Mouse (Mus musculus) brown adipose tissue, adult 24 weeks (tissue): ENCODE data around the gene Efhb. TPM values are rescaled to one million over a fixed set of nuclear protein-coding genes. Genes with fewer than 3 reads are reported as not detected.

Experiments used
- H3K27ac ChIP-seq: fragments of 200-500 bp; replicated peaks from 2 replicates; pipeline ENCODE4 v1.5.1; 2012; ENCODE audit warnings: low read depth, mild to moderate bottlenecking, low read length
- H3K4me1 ChIP-seq: fragments of 200-500 bp; 2 replicates; pipeline ENCODE4 v1.6.1; 2012; ENCODE audit warnings: low read length, mixed read lengths; ENCODE audit not compliant: control insufficient read depth, insufficient read depth, insufficient read length
- H3K4me3 ChIP-seq: fragments of 200-500 bp; 2 replicates; pipeline ENCODE4 v1.5.1; 2012; ENCODE audit warnings: low read depth, mild to moderate bottlenecking, low read length, moderate library complexity; ENCODE audit not compliant: insufficient read depth
- polyA plus RNA-seq: library from polyadenylated mRNA; stranded (reverse); fragments of >200 nt; gene quantifications from 2 replicates; pipeline ENCODE4 v1.2.4, GENCODE M21; 2012; ENCODE audit not compliant: missing spikeins, insufficient read depth, insufficient read length

Gene Efhb
- polyA plus RNA-seq, result not detected in 2 replicates

DNA sequence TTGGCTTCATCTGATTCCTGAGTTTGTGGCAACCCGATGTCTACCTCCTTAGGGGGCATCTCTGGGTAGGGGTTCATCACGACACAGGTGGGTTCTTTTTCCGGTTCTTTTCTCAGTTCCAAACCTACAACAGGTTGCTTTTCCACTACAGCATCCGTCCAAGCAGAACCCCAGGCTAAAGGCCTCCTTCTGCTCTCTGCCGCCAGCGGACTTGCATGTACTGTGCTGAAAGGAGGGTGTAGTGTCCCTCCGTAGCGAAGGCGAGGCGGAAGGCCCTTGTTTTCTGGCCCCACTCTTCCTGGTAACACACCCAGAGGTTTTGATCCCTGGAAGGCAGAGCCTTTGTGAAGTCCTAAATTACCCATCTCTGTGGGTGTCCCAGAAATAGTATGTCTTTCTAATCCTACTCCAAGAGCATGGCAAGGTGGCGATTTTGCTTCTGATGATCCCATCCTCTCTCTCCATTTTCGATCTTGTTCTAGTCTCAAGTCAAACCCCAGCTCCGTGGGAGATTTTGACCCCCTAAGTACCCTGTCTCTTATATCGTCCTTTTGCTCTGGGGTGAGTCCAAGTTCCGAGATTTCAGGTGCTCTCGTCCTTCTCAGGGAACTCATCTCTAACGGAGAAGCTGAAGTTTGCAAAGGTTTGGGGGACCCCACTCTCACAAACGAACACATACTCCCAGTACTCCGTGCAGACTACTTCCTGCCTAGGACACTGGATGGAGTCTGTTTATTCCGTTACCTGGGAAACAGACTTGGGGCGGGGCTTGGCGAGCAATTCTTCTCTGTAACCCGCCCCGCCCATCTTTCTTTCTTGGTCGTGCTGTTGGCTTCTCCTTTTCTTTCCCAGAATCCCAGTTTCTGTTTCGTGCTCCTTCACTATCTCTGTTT lies at the start of gene Efhb:
Gene Efhb (minus strand): TSS at position 719 of the 893 bp plus-strand sequence.
- no peak within 1 kb of the TSS for H3K27ac ChIP-seq
- H3K4me1 ChIP-seq, result no peaks in the 10 kb centered on the region
- peak within 1 kb of the TSS; percentile 59 for H3K4me3 ChIP-seq

DNA sequence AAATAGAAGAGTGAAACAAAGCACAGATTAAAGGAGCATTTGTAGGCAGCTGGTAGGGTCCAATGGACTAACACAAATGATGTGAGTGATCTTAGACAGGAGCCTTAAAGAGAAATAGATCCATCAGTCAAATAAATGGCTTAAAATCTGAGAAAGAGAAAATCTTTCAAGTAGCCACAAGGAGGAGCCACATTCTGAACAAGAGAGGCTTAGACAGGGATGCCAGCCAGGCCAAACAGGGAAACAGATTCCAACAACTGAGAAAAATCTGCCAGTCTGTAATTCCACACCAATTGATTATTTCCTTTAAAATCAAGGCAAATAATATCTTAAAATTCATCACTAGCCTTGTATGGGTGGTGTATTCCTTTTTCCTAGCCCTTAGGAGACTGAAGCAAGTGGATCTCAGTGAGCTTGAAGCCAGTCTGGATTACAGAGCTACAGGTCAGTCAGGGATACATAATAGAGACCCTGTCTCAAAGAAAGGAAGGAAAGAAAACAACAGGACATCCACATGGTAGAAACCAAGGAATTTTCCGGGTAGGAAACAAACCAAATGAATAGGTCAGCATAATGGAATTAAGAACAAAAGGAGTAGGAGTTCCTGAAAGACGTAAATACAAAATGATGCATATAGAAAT lies 49.3 kb upstream of the Efhb start:
- no peak overlapping the region for H3K27ac ChIP-seq
- H3K4me3 ChIP-seq, result no peak overlapping the region

DNA sequence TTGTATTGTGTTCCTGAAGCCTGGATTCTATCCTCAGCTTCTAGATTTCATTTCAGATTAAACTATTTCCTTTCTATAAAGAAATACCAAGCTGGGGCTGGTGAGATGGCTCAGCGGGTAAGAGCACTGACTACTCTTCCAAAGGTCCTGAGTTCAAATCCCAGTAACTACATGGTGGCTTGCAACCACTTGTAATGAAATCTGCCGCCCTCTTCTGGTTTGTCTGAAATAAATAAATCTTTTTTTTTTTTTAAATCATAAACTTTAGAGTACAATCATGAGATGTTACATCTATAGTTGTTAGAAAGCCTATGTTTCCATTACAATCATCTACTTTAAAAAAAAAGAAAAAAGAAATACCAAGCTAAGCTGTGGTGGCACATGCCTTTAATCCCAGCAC lies 39.8 kb upstream of the Efhb start:
- H3K27ac ChIP-seq, result no peak overlapping the region
- H3K4me1 ChIP-seq, result no peaks in the 10 kb centered on the region
- no peak overlapping the region for H3K4me3 ChIP-seq

More for the DNA sequence above, 49.3 kb upstream of the Efhb start:
- no peaks in the 10 kb centered on the region for H3K4me1 ChIP-seq

DNA sequence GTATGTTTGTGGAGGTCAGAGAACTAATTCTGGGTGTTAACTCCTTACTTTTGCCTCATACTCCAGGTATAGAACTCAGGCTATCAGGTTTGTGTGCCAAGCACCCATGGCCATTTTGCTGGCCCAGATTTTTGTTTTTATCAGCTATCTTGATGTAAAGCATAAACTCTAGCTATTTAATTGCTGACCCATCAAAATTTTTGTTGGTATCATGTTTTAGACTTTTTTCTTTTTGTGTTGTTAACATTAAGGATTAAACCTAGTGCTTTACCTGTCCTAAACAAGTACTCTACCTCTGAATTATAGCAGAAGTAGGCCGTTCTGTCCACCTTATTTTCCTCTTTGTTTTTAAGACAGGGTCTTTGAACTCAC lies 25.9 kb upstream of the Efhb start:
- H3K4me3 ChIP-seq, result no peak overlapping the region
- no peak overlapping the region for H3K27ac ChIP-seq
- no peaks in the 10 kb centered on the region; the same call in 1 of the 2 replicates for H3K4me1 ChIP-seq

DNA sequence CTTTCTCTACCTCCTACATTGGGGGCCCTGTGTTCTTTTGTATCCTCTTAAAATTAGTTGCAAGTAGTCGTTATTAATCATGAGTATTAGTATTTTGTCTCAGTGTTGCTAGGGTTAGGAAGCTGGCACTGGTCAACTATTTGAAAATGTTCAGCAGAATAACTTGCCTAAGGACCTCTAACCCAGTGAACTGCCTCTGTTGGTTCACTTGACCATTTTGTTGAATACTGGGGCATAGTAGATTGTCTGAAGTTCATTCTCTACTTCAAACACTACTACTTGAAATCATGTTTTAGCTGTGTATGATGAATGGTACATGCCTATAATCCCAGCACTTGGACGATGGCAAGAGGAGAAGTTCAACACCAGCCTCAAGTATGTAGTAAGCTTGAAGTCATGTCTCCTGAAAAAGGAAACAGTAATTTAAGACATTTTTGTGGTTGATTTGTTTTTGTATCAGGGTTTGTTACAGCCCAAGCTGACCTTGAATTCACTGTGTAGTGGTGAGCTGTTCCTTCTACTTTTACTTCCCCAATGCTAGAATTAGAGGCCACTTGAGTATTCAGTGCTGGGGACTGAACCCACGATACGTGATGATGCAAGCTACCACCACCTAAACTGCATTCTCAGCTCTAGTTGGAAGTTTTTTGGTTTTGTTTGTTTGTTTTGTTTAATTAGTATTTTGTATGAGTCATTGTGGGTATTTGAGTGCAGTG lies 25.3 kb upstream of the Efhb start:
- no peaks in the 10 kb centered on the region; the same call in 1 of the 2 replicates for H3K4me1 ChIP-seq

DNA sequence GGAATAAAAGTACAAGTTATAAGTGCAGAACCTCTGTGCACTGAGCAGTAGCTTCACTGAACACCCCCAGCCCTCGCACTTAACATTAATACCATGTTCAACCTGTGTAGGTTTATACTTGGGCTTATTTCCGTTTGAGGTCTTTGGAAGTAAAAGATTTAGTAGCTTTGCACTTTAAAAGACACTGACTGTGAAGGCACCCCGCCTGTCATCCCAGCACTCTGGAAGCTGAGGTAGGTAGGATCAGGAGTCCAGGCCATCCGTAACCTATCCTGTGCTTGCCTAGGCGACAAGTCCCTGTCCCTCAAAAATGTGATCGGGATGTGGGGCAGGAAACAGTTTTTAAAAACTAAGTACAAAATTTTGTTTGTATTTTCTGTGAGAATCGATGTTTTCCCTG lies 17.3 kb upstream of the Efhb start:
- peaks cover 8% of the 10 kb centered on the region for H3K4me1 ChIP-seq
- no peak overlapping the region for H3K27ac ChIP-seq
- H3K4me3 ChIP-seq, result peak overlapping the region; percentile 80

More for the DNA sequence above, 25.3 kb upstream of the Efhb start:
- Histone ChIP-seq H3K27ac (0 out of 2 replicates have a peak overlapping the region, but pooled peaks have one; percentile 5), H3K4me3 (no peak overlapping the region)

DNA sequence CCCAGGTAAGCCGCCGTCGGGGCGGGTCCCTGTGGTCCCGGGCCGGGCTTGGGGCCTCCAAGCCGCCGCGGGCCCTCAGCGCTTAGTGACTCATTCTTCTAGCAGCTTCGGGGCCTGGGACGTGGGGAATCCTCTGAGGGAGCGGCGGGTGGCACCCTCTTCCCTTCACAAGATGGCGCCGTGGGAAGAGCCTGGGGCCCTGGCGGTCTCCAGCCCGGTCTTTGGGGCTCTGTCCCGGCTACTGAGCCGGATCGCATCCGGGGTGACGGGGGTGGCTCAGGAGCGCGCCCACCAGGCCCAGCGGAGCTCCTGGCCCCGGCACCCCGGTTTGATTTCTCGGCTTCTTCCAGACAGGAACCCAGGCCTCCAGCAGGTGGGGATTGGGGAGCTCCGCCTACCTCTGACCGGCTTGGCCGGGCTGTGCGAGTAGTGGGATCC lies 16.5 kb upstream of the Efhb start:
- Histone ChIP-seq H3K27ac (peak overlapping the region; percentile 67), H3K4me1 (peaks cover 8% of the 10 kb centered on the region), H3K4me3 (peak overlapping the region; percentile 80)

DNA sequence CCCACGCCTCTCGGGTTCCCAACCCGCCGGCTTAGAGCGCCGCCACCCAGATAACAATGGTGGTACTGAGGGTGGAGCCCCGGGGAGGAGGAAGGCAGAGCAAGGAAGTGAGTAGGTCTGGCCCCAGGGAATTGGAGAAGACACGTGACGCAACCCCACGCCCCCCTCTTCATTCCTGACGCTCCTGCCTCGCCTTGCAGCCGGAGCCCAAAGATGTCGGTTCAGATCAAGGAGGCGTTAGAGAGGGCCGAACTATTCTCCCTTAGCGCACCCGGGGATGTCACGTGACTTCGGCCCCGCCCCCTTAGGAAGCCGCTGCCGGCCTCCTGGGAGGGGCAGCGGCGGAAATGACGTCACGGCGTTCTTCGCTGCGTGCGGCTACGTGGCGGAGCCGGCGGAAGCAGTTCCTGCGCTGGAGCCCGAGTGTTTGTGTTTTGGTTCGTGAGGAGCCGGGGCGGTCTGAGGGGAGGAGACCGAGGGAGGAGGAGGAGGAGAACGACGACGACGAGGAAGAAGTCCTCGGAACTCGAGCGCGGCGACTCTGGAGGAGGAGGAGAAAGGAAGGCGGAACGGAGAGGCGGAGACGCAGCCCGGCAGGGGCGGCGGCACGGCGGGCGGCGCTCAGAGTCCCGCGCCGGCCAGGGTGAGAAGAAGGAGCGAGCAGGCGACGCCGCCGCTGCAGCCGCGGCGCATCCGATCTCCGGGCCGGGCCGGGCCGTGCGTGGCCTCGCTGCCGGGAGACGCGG lies 15.9 kb upstream of the Efhb start, which contains the start of gene Rab5a:
Gene Rab5a (plus strand): TSS at position 377 of the 746 bp plus-strand sequence.
- Histone ChIP-seq H3K4me1 (peaks cover 8% of the 10 kb centered on the region; the same call in 1 of the 2 replicates), H3K4me3 (peak within 1 kb of the TSS; percentile 80), H3K27ac (peak within 1 kb of the TSS; percentile 98)

DNA sequence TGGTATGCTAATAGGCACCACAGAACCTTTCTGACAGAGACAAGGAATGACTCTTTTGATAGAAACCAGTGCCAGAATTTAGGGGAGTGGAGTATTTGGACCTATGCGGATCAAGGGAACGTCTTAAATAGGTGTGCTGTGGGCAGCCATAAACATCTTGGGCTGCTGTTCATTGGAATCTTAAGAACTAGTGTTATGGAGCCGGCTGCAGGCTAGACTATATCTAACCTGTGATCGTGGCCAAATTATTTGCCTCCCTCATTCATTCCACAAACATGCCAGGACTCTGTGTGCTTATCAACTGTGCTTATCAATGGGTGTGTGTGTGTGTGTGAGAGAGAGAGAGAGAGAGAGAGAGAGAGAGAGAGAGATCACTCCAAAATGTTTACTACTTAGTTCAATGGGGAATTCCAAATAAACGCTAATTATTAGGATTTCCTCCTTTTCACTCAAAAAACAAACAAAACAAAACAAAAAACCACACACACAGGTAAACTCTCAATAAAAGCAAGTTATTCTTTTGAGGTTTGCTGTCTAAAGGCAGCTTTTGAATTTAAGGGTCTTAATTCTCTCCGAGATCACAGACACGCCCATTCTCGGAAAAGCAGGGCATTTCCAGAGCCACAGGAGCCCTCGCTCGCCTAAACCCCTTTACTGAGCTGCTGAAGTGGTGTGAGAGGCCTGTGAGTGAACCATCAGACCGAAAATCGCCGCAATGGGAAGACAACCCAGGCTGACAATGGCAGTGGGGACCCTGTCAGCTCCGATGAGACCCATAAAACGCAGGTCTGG lies 15.1 kb upstream of the Efhb start:
- H3K4me3 ChIP-seq, result peak overlapping the region; percentile 80
- peaks cover 8% of the 10 kb centered on the region; the same call in 1 of the 2 replicates for H3K4me1 ChIP-seq
- H3K27ac ChIP-seq, result peak overlapping the region; percentile 98

DNA sequence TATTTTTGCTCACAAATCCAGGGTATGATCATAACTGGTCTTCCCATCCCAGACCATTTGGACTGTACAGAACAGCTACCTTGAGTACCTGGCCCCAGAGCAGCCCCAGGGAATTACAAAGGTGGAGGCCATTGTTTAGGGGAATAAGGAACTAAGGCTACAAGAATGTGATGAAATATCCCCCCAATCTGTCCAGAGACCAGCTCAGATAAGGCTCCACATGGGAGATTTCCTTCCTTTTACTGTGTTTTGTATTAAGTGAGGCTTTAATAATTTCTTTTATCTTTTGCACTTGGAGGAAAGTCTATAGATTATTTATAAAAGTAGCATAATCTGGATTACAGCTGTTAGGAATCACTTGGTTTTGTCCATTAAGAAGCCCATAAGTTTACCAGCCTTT lies 5.6 kb upstream of the Efhb start:
- H3K4me1 ChIP-seq, result no peaks in the 10 kb centered on the region
- H3K27ac ChIP-seq, result no peak overlapping the region
- H3K4me3 ChIP-seq, result no peak overlapping the region

DNA sequence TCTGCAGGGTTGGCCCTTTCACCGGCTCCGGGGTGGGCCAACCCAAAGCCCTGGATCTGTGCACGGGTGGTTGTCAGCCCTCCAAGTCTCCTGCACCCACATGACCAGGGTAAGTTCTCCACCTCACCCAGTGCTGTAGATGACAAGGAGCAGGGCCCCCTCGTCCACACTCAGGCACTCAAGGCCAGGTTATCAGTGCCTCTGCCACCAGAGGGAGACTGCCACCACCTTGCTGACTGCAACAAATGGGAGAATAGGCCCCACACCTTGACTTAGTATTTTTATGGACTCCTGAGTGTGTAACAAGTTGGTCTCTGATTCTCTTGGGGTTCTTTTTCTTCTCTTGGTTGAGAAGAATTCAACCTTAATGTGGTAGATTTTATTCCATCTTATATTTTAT lies 2.4 kb upstream of the Efhb start:
- Histone ChIP-seq H3K27ac (no peak overlapping the region), H3K4me1 (no peaks in the 10 kb centered on the region), H3K4me3 (no peak overlapping the region)

DNA sequence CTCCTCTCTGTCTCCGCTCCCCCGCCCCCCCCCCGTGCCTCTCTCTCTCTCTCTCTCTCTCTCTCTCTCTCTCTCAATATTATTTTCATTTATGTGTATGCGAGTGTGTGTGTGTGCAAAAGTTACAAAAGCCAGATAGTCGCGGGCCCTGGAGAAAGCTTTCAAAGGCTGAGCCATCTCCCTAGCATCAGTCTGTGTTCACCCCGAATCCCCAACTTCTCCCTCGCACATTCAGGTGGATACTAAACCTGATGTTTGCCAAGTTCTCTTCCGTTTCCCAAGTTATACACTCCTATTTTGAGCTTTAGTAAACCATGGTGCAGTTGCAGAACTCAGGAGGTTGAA lies 347 bp upstream of the Efhb start:
- Histone ChIP-seq H3K27ac (no peak overlapping the region), H3K4me3 (peak overlapping the region; percentile 59), H3K4me1 (no peaks in the 10 kb centered on the region)

DNA sequence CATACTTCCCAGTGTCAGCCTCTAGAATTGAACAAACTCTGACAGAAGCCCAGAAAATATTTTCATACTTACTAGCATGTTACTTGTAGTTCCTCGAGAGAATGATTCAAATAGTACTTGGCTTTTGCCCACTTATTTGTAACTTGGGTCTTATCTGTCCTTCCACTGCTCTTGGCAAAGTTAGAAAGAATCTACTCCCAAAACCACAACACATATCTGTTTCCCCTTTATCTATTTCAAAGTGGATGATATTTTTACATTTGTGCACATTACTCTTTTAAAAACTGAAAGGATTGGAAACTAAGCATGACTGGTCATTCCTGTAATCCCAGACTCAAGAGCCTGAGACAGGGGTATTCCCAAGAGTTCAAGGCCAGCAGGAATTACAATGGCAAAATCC lies 6.4 kb downstream of the Efhb start:
- H3K27ac ChIP-seq, result no peak overlapping the region
- no peak overlapping the region for H3K4me3 ChIP-seq
- H3K4me1 ChIP-seq, result no peaks in the 10 kb centered on the region

DNA sequence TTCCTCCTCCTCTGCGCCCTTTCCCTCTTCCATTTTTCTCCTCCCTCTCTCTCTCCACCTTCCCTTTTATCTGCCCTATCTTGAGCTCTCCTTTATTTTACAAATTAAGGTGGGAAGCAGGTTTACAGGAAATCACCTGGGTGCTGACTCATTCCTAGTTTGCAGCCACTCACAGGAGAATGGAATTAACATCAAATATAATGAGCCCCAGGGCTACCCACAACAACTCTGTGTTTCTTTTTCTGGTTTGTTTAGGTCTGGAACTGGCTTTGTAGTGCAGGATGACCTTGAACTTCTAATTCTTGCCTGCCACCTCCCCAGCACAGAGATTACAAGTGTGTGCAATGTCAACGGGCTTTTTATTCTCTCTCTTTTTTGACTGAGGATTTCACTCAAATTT lies 7.0 kb downstream of the Efhb start:
- Histone ChIP-seq H3K4me1 (no peaks in the 10 kb centered on the region), H3K4me3 (no peak overlapping the region), H3K27ac (no peak overlapping the region)
